Mouse (Mus musculus): ENCODE data around the gene Hmg20a. TPM values are rescaled to one million over a fixed set of nuclear protein-coding genes. Genes with fewer than 3 reads are reported as not detected.

Hmg20a gene
- polyA plus RNA-seq, 2 experiments: 9.5 to 9.6 TPM

- 0 out of 4 replicates have a peak overlapping the region, but pooled peaks of 1 of the 2 experiments have one; percentile 41 for H3K4me3 ChIP-seq (ENCODE audit: insufficient read depth in 1 of 2, low read depth in 2 of 2, low read length in 2 of 2)
- H3K4me1 ChIP-seq (replicated peaks; ENCODE audit: control insufficient read depth in 2 of 2, insufficient read depth in 2 of 2, low read length in 1 of 2): peaks cover 0 to 7% of the 10 kb centered on the region in 2 experiments; a peak in 1 of 4 replicates
- H3K27me3 ChIP-seq (ENCODE audit: control insufficient read depth, insufficient read depth, low read length): no peaks in the 10 kb centered on the region
- no peak overlapping the region for H3K27ac ChIP-seq
- H3K36me3 ChIP-seq (replicated peaks; ENCODE audit: control insufficient read depth, insufficient read depth, low read depth): no peaks in the 10 kb centered on the region
- H3K4me2 ChIP-seq (ENCODE audit: low read depth): peak overlapping the region; percentile 62
- no peak for ATAC-seq (ENCODE audit: insufficient read depth)
- 40% methylated on average over 4 of the region's 4 CpGs for WGBS (ENCODE audit: insufficient replicate concordance)
- TF ChIP-seq CTCF (IDR thresholded peaks at IDR 0.05; ENCODE audit: low read depth) (no peak), EP300 (IDR thresholded peaks at IDR 0.05; ENCODE audit: low read depth) (no peak)
- no peaks in the 10 kb centered on the region for H3K9me3 ChIP-seq (ENCODE audit: control insufficient read depth, low read length)
- H3K9ac ChIP-seq (replicated peaks): no peak overlapping the region
- DNase-seq (ENCODE audit: low read depth in 3 of 3, low spot score in 3 of 3): no peak
Observed at GRCm38 (mm10) chr9:56507682-56508061, 89.3 kb downstream of the Hmg20a start.

- WGBS (ENCODE audit: insufficient replicate concordance): 17% methylated on average over 11 of the region's 11 CpGs
- Histone ChIP-seq H3K27me3 (ENCODE audit: control insufficient read depth, insufficient read depth, low read length) (no peaks in the 10 kb centered on the region), H3K9me3 (ENCODE audit: control insufficient read depth, low read length) (no peaks in the 10 kb centered on the region), H3K4me2 (ENCODE audit: low read depth) (no peak overlapping the region), H3K4me3 (ENCODE audit: insufficient read depth in 1 of 2, low read depth in 2 of 2, low read length in 2 of 2) (no peak overlapping the region), H3K4me1 (replicated peaks; ENCODE audit: control insufficient read depth in 2 of 2, insufficient read depth in 2 of 2, low read length in 1 of 2) (peaks cover 0 to 4% of the 10 kb centered on the region in 2 experiments; a peak in 1 of 4 replicates), H3K9ac (replicated peaks) (no peak overlapping the region), H3K27ac (no peak overlapping the region), H3K36me3 (replicated peaks; ENCODE audit: control insufficient read depth, insufficient read depth, low read depth) (no peaks in the 10 kb centered on the region)
- TF ChIP-seq CTCF (IDR thresholded peaks at IDR 0.05; ENCODE audit: low read depth) (no peak), EP300 (IDR thresholded peaks at IDR 0.05; ENCODE audit: low read depth) (no peak)
- no peak for ATAC-seq (ENCODE audit: insufficient read depth)
- DNase-seq (ENCODE audit: low read depth in 3 of 3, low spot score in 3 of 3): peak in 1 of 3 experiments; percentile 10
Observed at GRCm38 (mm10) chr9:56508835-56509451, 90.5 kb downstream of the Hmg20a start.

- Histone ChIP-seq H3K4me3 (ENCODE audit: insufficient read depth in 1 of 2, low read depth in 2 of 2, low read length in 2 of 2) (no peak overlapping the region), H3K4me1 (replicated peaks; ENCODE audit: control insufficient read depth in 2 of 2, insufficient read depth in 2 of 2, low read length in 1 of 2) (peaks cover 0 to 2% of the 10 kb centered on the region in 2 experiments; a peak in 1 of 4 replicates), H3K9me3 (ENCODE audit: control insufficient read depth, low read length) (no peaks in the 10 kb centered on the region), H3K27me3 (ENCODE audit: control insufficient read depth, insufficient read depth, low read length) (no peaks in the 10 kb centered on the region), H3K36me3 (replicated peaks; ENCODE audit: control insufficient read depth, insufficient read depth, low read depth) (no peaks in the 10 kb centered on the region), H3K9ac (replicated peaks) (no peak overlapping the region), H3K4me2 (ENCODE audit: low read depth) (no peak overlapping the region), H3K27ac (no peak overlapping the region)
- DNase-seq (ENCODE audit: low read depth in 3 of 3, low spot score in 3 of 3): no peak
- no peak for TF ChIP-seq EP300 (IDR thresholded peaks at IDR 0.05; ENCODE audit: low read depth)
- no peak for ATAC-seq (ENCODE audit: insufficient read depth)
- WGBS (ENCODE audit: insufficient replicate concordance): 59% methylated on average over 2 of the region's 2 CpGs
Observed at GRCm38 (mm10) chr9:56510281-56510680, 91.9 kb downstream of the Hmg20a start.

- ATAC-seq (ENCODE audit: insufficient read depth): no peak
- no peaks in the 10 kb centered on the region for H3K36me3 ChIP-seq (replicated peaks; ENCODE audit: control insufficient read depth, insufficient read depth, low read depth)
- no peak overlapping the region for H3K4me2 ChIP-seq (ENCODE audit: low read depth)
- TF ChIP-seq CTCF (IDR thresholded peaks at IDR 0.05; ENCODE audit: low read depth) (no peak), EP300 (IDR thresholded peaks at IDR 0.05; ENCODE audit: low read depth) (no peak)
- no peaks in the 10 kb centered on the region for H3K27me3 ChIP-seq (ENCODE audit: control insufficient read depth, insufficient read depth, low read length)
- peaks cover 0 to 2% of the 10 kb centered on the region in 2 experiments; a peak in 1 of 4 replicates for H3K4me1 ChIP-seq (replicated peaks; ENCODE audit: control insufficient read depth in 2 of 2, insufficient read depth in 2 of 2, low read length in 1 of 2)
- no peak overlapping the region for H3K27ac ChIP-seq
- no peaks in the 10 kb centered on the region for H3K9me3 ChIP-seq (ENCODE audit: control insufficient read depth, low read length)
- WGBS (ENCODE audit: insufficient replicate concordance): 76% methylated on average over 4 of the region's 4 CpGs
- no peak overlapping the region for H3K9ac ChIP-seq (replicated peaks)
- no peak overlapping the region for H3K4me3 ChIP-seq (ENCODE audit: insufficient read depth in 1 of 2, low read depth in 2 of 2, low read length in 2 of 2)
- DNase-seq (ENCODE audit: low read depth in 3 of 3, low spot score in 3 of 3): no peak
Observed at GRCm38 (mm10) chr9:56512486-56512885, 94.1 kb downstream of the Hmg20a start.

- ATAC-seq (ENCODE audit: insufficient read depth) (no peak), DNase-seq (ENCODE audit: low read depth in 3 of 3, low spot score in 3 of 3) (no peak)
- TF ChIP-seq CTCF (IDR thresholded peaks at IDR 0.05; ENCODE audit: low read depth) (no peak), EP300 (IDR thresholded peaks at IDR 0.05; ENCODE audit: low read depth) (no peak)
- H3K9me3 ChIP-seq (ENCODE audit: control insufficient read depth, low read length): no peaks in the 10 kb centered on the region
- WGBS (ENCODE audit: insufficient replicate concordance): 59% methylated on average over 5 of the region's 5 CpGs
- H3K27me3 ChIP-seq (ENCODE audit: control insufficient read depth, insufficient read depth, low read length): no peaks in the 10 kb centered on the region
- no peak overlapping the region for H3K9ac ChIP-seq (replicated peaks)
- H3K4me1 ChIP-seq (replicated peaks; ENCODE audit: control insufficient read depth in 2 of 2, insufficient read depth in 2 of 2, low read length in 1 of 2): no peaks in the 10 kb centered on the region
- H3K4me3 ChIP-seq (ENCODE audit: insufficient read depth in 1 of 2, low read depth in 2 of 2, low read length in 2 of 2): no peak overlapping the region
- no peak overlapping the region for H3K4me2 ChIP-seq (ENCODE audit: low read depth)
- H3K27ac ChIP-seq: no peak overlapping the region
- no peaks in the 10 kb centered on the region for H3K36me3 ChIP-seq (replicated peaks; ENCODE audit: control insufficient read depth, insufficient read depth, low read depth)
Observed at GRCm38 (mm10) chr9:56515110-56515509, 96.7 kb downstream of the Hmg20a start.

Data from liver, embryonic 14.5 days (tissue).